Mouse (Mus musculus): Measurements from ENCODE around the gene BC024978. TPM values are rescaled to one million over a fixed set of nuclear protein-coding genes. Genes with fewer than 3 reads are reported as not detected.

BC024978 gene
- polyA plus RNA-seq, 2 experiments: 0.56 to 1.9 TPM

DNA sequence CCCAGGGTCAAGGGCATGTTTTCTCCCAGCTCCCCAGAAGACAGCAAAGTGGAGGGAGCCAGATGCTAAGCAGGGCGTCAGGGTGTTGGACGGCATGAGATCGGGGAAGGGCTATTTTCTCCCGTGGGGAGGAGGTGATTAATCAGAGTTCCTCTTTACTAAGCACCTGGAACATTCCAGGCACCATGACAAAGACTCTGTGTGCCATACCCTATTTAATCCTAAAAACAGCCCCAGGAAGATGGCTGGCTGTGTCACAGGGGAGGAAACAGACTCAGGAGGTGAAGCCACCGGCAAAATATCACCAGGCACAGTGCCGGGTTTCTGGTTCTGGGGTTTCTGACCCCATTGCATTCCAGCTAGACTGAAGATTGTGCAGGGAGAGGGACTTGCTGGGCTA is 26.4 kb downstream of the BC024978 start:
- DNase-seq (ENCODE audit: low read depth in 3 of 3, low spot score in 3 of 3) (no peak), ATAC-seq (ENCODE audit: insufficient read depth) (no peak)
- peaks cover 20 to 43% of the 10 kb centered on the region in 2 experiments for H3K4me1 ChIP-seq (replicated peaks; ENCODE audit: control insufficient read depth in 2 of 2, insufficient read depth in 2 of 2, low read length in 1 of 2)
- no peak overlapping the region for H3K4me3 ChIP-seq (ENCODE audit: insufficient read depth in 1 of 2, low read depth in 2 of 2, low read length in 2 of 2)
- WGBS (ENCODE audit: insufficient replicate concordance): 76% methylated on average over 6 of the region's 6 CpGs
- H3K27ac ChIP-seq: no peak overlapping the region
- no peak overlapping the region for H3K9ac ChIP-seq (replicated peaks)
- no peaks in the 10 kb centered on the region; the same call in 1 of the 2 replicates for H3K36me3 ChIP-seq (replicated peaks; ENCODE audit: control insufficient read depth, insufficient read depth, low read depth)
- H3K4me2 ChIP-seq (ENCODE audit: low read depth): no peak overlapping the region
- H3K9me3 ChIP-seq (ENCODE audit: control insufficient read depth, low read length): no peaks in the 10 kb centered on the region
- no peaks in the 10 kb centered on the region for H3K27me3 ChIP-seq (ENCODE audit: control insufficient read depth, insufficient read depth, low read length)
- TF ChIP-seq CTCF (IDR thresholded peaks at IDR 0.05; ENCODE audit: low read depth) (no peak), EP300 (IDR thresholded peaks at IDR 0.05; ENCODE audit: low read depth) (no peak)

DNA sequence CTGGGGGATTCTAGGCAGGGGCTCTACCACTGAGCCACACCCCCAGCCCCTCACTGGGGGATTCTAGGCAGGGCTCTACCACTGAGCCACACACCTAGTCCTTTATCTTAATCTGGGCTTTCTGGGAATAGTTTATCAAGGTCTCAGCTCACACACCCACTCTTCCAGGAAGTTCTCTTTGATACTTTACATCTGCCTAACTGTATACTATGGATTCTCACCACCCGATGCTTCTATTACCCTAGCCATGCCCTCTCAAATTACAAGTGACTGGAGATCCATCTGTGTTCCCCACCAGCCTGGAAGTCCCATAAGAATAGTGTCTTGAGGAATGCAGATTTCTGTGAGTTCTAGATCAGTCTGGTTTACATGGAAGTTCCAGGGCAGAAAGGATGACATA is 27.0 kb downstream of the BC024978 start:
- Histone ChIP-seq H3K36me3 (replicated peaks; ENCODE audit: control insufficient read depth, insufficient read depth, low read depth) (no peaks in the 10 kb centered on the region; the same call in 1 of the 2 replicates), H3K27me3 (ENCODE audit: control insufficient read depth, insufficient read depth, low read length) (no peaks in the 10 kb centered on the region), H3K4me1 (replicated peaks; ENCODE audit: control insufficient read depth in 2 of 2, insufficient read depth in 2 of 2, low read length in 1 of 2) (peaks cover 26 to 49% of the 10 kb centered on the region in 2 experiments), H3K9me3 (ENCODE audit: control insufficient read depth, low read length) (no peaks in the 10 kb centered on the region), H3K27ac (no peak overlapping the region), H3K9ac (replicated peaks) (0 out of 2 replicates have a peak overlapping the region, but pooled peaks have one; percentile 2), H3K4me2 (ENCODE audit: low read depth) (peak overlapping the region; percentile 20; the same call in 1 of the 2 replicates), H3K4me3 (ENCODE audit: insufficient read depth in 1 of 2, low read depth in 2 of 2, low read length in 2 of 2) (no peak overlapping the region)
- ATAC-seq (ENCODE audit: insufficient read depth) (peak; percentile 74), DNase-seq (ENCODE audit: low read depth in 3 of 3, low spot score in 3 of 3) (peak in 1 of 3 experiments; percentile 50)
- TF ChIP-seq EP300 (IDR thresholded peaks at IDR 0.05; ENCODE audit: low read depth) (no peak), CTCF (IDR thresholded peaks at IDR 0.05; ENCODE audit: low read depth) (no peak)
- 20% methylated on average over 1 of the region's 1 CpGs for WGBS (ENCODE audit: insufficient replicate concordance)

DNA sequence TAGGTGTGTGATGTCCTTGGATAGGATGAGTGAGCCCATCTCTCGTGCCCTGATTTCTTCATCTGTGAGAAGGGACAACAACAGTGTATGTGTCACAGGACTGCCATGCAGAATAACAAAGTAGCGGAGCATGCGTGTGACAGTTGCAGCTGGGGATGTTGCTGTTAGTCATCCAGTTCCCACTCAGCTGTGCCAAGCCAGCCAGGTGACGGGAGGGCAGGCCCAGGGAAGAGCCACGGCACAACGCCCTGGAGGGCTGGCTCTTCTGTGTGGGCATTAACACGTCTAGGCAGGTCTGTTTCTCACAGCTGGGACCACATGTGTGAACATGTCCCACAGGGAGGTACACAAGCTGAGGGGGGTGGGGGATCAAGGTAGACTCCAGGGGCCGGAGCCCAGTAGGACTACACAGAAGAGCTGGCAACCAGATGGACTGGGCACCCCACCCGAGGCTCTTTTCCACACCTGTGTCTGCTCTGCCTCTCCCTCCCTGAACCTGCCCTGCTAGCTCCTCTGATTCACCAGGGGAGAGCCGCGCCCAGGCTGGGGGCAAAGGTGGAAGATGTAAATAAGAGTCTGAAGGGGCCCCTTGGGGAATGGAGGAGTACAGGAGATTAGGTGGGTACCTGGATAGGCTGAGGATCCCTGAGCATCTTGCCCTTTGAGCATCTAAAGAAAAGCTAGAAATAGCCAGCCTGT is 29.4 kb downstream of the BC024978 start:
- Histone ChIP-seq H3K4me3 (ENCODE audit: insufficient read depth in 1 of 2, low read depth in 2 of 2, low read length in 2 of 2) (no peak overlapping the region), H3K9ac (replicated peaks) (peak overlapping the region; percentile 18; the same call in 1 of the 2 replicates), H3K27ac (no peak overlapping the region), H3K27me3 (ENCODE audit: control insufficient read depth, insufficient read depth, low read length) (no peaks in the 10 kb centered on the region), H3K9me3 (ENCODE audit: control insufficient read depth, low read length) (no peaks in the 10 kb centered on the region), H3K36me3 (replicated peaks; ENCODE audit: control insufficient read depth, insufficient read depth, low read depth) (no peaks in the 10 kb centered on the region), H3K4me2 (ENCODE audit: low read depth) (peak overlapping the region; percentile 14; the same call in 1 of the 2 replicates), H3K4me1 (replicated peaks; ENCODE audit: control insufficient read depth in 2 of 2, insufficient read depth in 2 of 2, low read length in 1 of 2) (peaks cover 34 to 54% of the 10 kb centered on the region in 2 experiments)
- TF ChIP-seq EP300 (IDR thresholded peaks at IDR 0.05; ENCODE audit: low read depth) (no peak), CTCF (IDR thresholded peaks at IDR 0.05; ENCODE audit: low read depth) (no peak)
- DNase-seq (ENCODE audit: low read depth in 3 of 3, low spot score in 3 of 3) (no peak), ATAC-seq (ENCODE audit: insufficient read depth) (no peak)
- 77% methylated on average over 11 of the region's 11 CpGs for WGBS (ENCODE audit: insufficient replicate concordance)

DNA sequence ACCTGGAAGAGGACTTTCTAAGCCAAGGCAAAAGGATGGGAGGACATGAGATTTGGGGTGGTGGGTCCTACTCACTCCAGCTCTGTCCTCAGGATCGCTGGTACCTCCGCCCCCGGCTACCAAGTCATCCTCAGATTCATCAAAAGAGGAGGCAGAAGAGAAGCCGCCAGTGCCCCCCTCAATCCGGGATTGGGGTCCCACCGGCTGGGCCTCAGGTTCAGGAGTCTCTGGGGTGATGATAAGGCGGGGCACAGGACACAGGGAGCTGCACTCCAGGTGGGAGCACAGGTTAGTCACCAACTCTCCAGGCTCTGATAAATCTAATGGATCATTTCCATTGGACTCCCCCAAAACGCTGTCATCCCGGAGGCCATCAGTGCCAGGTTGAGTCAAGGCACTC is 31.7 kb downstream of the BC024978 start:
- peaks cover 30 to 47% of the 10 kb centered on the region in 2 experiments for H3K4me1 ChIP-seq (replicated peaks; ENCODE audit: control insufficient read depth in 2 of 2, insufficient read depth in 2 of 2, low read length in 1 of 2)
- H3K9ac ChIP-seq (replicated peaks): peak overlapping the region; percentile 69
- WGBS (ENCODE audit: insufficient replicate concordance): 40% methylated on average over 9 of the region's 9 CpGs
- peak overlapping the region; percentile 71 to 80 for H3K4me3 ChIP-seq (ENCODE audit: insufficient read depth in 1 of 2, low read depth in 2 of 2, low read length in 2 of 2)
- no peak for ATAC-seq (ENCODE audit: insufficient read depth)
- no peak for TF ChIP-seq EP300 (IDR thresholded peaks at IDR 0.05; ENCODE audit: low read depth)
- TF ChIP-seq CTCF (IDR thresholded peaks at IDR 0.05; ENCODE audit: low read depth): no peak
- H3K27ac ChIP-seq: no peak overlapping the region
- peak overlapping the region; percentile 92 for H3K4me2 ChIP-seq (ENCODE audit: low read depth)
- no peaks in the 10 kb centered on the region for H3K27me3 ChIP-seq (ENCODE audit: control insufficient read depth, insufficient read depth, low read length)
- no peak for DNase-seq (ENCODE audit: low read depth in 3 of 3, low spot score in 3 of 3)
- H3K36me3 ChIP-seq (replicated peaks; ENCODE audit: control insufficient read depth, insufficient read depth, low read depth): no peaks in the 10 kb centered on the region
- no peaks in the 10 kb centered on the region for H3K9me3 ChIP-seq (ENCODE audit: control insufficient read depth, low read length)

DNA sequence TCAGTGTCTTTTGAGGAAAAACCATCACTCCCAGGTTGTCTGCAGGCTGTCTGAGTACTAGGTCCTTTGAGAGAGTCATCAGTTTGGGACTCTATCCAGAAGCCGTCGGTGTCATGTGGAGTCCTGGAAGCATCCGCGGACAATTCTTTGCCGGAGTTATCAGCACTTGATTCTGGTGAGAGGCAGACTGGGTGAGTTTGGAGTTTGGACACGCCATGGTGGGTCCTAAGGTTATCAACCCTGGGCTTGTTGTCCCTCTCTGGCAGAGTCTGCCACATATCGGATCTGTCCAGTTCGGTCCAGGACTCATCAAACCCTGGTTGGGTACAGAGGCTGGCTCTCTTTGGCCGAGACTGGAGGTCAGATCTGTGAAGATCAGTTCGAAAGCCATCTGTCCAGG is 32.1 kb downstream of the BC024978 start:
- 10% methylated on average over 10 of the region's 10 CpGs for WGBS (ENCODE audit: insufficient replicate concordance)
- DNase-seq (ENCODE audit: low read depth in 3 of 3, low spot score in 3 of 3) (no peak), ATAC-seq (ENCODE audit: insufficient read depth) (peak; percentile 1; the same call in 1 of the 2 replicates)
- peak overlapping the region; percentile 69 for H3K9ac ChIP-seq (replicated peaks)
- TF ChIP-seq CTCF (IDR thresholded peaks at IDR 0.05; ENCODE audit: low read depth) (no peak), EP300 (IDR thresholded peaks at IDR 0.05; ENCODE audit: low read depth) (no peak)
- H3K4me3 ChIP-seq (ENCODE audit: insufficient read depth in 1 of 2, low read depth in 2 of 2, low read length in 2 of 2): peak overlapping the region; percentile 71 to 80
- H3K9me3 ChIP-seq (ENCODE audit: control insufficient read depth, low read length): no peaks in the 10 kb centered on the region
- H3K27ac ChIP-seq: peak overlapping the region; percentile 40
- H3K27me3 ChIP-seq (ENCODE audit: control insufficient read depth, insufficient read depth, low read length): no peaks in the 10 kb centered on the region
- H3K36me3 ChIP-seq (replicated peaks; ENCODE audit: control insufficient read depth, insufficient read depth, low read depth): no peaks in the 10 kb centered on the region
- H3K4me1 ChIP-seq (replicated peaks; ENCODE audit: control insufficient read depth in 2 of 2, insufficient read depth in 2 of 2, low read length in 1 of 2): peaks cover 26 to 43% of the 10 kb centered on the region in 2 experiments
- H3K4me2 ChIP-seq (ENCODE audit: low read depth): peak overlapping the region; percentile 92
